Mouse (Mus musculus) right cerebral cortex, postnatal 36 days (tissue): ENCODE measurements around the gene Tdgf1.
A peak's percentile ranks its signal among the peaks of the same experiment; 100 is the strongest.

Experiments used
- DNase-seq, 2 experiments: peaks; one replicate each; pipeline ENCODE4 v3.0.0; 2022; ENCODE audit warnings: low spot score in 2 of 2, mixed read lengths in 1 of 2

The Tdgf1 gene

DNA sequence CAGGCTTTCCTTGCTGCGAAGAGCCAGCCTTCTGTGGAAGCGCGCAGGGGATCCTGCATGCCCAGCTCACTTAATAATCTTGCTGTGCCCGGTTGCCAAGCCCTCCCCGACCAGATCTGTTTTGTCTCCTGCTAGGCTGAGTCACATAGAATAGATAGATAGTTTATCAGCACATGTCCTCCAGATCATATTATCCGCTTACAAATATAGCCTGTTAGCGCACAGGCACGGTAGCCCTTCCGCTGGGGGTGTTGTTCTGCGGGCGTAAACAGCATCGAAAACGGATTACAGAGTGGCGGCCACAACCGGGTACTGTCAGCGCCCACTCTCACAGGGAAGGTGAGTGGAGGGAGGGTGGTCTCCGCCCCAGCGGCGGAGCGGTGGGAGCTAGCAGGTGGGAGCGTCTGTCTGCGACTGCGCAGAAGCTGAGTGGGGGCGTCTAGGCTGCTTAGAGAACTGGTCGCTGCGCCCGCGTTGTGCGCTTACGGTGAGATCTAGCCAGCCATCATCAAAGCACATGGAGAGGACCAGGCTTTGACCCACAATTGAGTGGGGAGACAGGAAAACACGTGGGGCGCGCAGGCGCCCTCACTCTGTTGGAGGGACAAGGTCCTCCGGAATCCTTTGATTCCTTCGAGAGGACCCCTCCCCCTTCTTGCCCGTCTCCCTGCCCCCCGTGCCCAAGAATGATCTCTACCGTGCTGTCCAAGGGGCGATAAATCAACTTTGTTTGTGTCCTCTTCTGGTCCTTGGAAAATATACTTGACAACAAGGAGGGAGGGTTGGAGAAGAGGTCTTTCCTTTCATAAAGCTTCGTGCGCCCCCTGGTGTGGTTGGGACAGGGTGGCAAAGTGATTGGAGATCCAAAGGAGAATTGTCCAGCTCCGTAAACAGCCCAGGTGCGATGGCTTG, 7.8 kb upstream of the Tdgf1 start:
- peak; percentile 46 to 60 for DNase-seq

DNA sequence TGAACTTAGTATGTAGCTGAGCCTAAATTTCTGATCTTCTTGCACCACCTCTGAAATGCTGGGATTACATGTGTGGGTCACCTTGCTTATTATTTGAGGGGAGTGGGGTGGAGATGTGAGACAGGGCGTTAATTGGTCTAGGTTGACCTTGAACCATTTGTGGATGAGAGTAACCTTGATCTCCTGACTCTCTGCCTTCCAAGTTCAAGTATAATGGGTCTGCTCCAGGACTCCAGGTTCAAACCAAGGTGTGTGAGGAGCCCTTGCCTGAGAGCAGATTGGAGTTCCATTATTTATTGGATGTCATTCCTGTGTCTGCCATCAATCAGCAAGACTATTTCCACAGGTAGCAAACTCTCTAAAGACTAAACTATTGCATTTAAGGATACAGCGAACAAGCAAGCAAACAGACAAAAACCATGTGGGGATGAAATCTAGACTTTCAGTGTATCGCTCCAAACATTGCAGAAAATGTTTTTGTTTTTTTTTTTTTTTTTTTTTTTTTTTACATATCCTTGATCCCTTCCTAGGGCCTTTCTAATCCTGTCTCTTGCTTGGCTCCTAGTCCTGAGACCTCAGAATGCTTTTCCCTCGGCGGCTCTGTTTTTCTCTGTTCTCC, 7.1 kb upstream of the Tdgf1 start:
- DNase-seq: no peak

DNA sequence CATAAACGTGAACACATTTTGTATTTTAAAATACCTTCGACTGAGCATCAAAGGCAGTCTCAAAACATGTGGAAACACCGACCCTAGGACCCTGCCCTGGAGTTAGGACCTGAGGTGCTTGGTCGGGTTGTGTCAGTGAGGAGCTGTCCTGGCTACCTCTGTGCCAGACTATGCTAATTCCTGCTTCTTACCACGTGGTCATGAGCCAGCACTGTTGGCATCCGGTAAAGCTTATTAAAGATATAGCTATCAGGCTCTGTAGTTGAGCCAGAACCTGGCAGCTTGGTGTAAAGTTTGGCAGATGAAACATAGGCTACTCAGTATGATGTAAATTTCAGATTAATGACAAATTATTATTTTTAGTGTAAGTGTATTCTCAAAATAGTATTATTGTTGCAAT, 6.4 kb upstream of the Tdgf1 start:
- no peak for DNase-seq

DNA sequence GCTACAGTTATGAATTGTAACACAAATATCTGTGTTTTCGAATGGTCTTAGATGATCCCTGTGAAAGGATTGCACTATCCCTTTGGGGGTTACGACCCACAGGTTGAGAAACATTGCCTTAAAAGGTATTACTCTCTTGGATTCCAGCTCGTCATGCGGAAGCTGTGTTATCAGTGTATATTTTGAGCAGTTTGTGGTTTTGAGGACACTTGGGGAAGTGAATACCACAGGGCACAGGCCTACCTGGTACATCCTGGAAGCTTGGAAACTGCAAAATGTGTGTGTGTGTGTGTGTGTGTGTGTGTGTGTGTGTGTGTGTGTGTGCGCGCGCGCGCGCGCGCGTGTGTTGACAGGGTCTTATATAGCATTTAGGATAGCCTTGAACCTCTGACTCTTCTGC, 5.9 kb upstream of the Tdgf1 start:
- DNase-seq: no peak

DNA sequence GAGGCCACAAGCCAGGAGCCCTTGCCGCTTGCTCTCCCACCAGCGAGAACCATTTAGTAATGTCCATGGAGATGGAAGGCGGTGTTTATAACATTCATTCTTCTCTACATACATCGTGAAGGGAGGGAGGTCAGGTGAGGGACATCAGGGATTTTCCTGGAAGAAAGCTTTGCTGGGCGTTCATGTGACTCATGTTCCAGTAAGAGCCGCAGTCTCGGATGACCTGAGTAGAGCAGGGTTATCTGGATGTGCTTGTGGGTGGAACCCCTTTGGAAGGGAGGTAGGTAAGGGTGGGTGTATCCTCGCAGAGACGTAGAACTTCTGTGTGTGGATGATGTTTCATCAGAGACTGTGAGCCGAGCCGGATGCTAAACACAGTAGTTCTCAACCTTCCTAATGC, 5.4 kb upstream of the Tdgf1 start, which contains the start of gene Lrrc2:
Gene Lrrc2 (plus strand): TSS at position 149 of the 400 bp plus-strand sequence.
- no peak for DNase-seq

DNA sequence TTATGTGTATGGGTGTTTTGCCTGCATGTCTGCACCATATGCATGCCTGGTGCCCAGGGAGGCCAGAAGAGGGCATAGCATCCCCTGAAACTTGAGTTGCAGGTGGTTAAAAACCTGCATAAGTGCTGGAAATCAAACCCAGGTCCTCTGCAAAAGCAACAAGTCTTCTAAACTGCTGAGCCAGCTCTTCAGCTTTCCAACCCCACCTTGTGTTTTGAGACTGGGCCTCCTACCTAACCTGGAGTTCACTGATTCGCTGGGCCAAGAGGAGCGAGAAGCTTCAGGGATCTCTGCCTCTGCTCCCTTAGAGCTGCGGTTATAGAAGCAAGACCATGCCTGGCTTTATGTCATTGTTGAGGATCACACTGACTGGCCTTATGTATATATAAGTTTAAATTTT, 4.2 kb upstream of the Tdgf1 start:
- DNase-seq: no peak

DNA sequence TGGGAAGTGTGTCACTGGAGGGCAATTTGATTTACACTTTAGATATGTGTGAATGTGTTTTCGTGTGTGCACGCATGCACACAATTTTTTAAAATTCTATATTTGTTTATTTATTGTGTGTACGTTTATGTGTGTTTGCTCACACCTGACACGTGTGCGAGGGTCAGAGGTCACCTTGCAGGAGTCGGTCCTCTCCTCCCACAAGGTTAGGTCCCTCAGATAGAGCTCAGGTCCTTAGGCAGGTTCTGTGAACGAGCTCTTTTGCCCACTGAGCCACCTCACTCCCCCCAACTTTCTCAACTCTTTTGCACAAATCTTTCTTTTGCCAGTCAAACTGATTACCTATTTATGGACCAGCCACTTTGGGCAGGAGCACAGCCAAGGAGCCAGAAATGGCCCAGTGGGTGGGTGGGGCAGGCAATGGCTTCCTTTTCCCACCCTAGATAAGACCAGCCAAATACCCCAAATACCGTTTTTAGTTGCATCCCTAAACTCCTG, 2.9 kb upstream of the Tdgf1 start:
- no peak for DNase-seq

DNA sequence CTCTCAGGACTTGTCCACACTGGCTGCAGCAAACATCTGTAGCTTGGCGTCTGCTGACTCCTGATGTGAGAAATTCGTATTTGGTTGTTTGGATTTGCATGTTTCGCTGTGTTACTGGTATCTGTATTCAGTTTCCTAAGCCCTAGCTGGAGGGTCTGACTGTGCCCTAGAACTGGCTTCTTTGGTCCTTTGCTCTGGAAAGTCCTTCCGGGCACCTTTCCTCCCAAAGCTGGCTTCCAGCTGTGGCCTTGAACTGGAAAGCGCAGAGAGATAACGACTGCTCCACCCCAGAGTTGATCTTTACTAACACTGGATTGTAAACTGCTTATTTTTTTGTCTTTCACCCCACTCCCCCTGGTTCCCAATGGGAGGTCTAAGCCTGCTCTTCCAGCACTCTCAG, 1.9 kb upstream of the Tdgf1 start:
- no peak for DNase-seq

DNA sequence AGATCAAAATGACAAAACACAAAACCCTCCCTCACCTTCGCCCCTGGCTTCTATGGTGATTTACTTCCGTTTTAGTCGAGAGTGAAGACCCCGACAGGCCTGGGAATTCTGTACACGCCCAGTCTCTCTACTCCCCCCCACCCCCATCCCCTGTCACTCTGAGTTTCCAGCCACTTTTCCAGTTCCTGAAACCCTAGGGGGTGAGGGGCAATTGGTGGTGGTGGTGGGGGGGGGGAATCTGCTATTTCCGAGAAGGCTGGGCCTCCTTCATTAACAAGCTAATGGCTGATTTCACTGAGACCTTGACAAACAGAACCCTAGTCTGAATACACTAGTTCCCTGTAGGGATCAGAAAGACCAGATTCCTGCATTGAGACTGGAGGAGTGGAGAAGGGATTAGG, 1.3 kb upstream of the Tdgf1 start:
- DNase-seq: no peak

DNA sequence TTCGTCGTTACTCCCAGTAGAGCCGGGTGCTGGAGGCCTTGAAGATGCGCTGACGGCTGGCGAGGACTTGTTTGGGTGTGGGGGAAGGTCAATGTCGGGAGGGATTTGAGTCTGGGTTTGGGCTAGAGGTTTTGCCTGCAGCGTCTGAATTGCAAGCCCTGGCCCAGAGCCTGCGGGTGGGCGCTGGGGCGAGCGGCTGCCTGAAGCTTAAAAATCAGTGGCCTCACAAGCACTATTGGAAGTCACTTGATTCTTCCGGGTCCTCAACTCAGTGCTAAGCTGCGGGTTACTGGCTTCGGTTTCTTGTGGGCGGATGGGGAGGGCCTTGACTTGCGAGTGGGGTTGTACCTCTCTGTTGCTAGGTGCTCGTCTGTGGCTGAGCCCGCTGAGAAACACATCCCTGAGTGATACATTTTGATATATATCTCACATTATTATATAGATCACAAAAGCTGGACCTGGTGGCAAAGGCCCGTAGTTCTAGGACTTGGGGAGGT, 638 bp upstream of the Tdgf1 start:
- no peak for DNase-seq

DNA sequence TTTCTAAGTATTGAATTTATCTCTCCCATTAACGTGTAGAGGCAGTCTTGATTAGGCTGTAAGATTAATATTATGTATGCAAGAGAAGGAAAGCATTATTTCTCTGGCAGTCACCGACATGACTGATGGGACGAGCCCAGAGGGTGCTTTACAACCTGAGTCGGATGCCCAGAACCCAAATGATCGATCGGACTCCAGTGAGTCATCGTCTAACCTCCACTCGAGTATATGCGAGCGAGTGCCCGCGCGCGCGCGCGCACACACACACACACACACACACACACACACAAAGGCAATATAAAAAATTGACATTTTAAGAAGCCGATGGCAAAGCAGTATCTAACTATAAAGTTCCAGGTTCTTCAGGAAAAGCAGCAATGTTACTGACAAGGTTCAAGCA, 615 bp downstream of the Tdgf1 start:
- no peak for DNase-seq

DNA sequence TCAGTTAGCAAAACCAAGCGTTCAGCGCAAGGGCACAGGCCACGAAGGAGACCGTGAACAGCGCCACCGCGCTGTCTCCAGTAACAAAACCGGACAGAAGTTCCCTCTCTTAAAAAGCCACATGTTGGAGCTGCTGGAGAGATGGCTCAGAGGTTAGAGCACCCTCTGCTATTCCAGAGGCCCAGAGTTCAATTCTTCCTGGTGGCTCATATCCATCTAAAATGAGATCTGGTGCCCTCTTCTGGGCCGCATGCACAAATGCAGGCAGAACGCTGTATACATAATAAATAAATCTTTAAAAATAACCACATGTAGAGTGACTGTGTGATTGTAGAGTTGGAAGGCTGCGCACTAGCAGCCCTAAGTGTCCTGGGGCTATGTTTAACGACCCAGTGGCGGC, 1.7 kb downstream of the Tdgf1 start:
- no peak for DNase-seq

DNA sequence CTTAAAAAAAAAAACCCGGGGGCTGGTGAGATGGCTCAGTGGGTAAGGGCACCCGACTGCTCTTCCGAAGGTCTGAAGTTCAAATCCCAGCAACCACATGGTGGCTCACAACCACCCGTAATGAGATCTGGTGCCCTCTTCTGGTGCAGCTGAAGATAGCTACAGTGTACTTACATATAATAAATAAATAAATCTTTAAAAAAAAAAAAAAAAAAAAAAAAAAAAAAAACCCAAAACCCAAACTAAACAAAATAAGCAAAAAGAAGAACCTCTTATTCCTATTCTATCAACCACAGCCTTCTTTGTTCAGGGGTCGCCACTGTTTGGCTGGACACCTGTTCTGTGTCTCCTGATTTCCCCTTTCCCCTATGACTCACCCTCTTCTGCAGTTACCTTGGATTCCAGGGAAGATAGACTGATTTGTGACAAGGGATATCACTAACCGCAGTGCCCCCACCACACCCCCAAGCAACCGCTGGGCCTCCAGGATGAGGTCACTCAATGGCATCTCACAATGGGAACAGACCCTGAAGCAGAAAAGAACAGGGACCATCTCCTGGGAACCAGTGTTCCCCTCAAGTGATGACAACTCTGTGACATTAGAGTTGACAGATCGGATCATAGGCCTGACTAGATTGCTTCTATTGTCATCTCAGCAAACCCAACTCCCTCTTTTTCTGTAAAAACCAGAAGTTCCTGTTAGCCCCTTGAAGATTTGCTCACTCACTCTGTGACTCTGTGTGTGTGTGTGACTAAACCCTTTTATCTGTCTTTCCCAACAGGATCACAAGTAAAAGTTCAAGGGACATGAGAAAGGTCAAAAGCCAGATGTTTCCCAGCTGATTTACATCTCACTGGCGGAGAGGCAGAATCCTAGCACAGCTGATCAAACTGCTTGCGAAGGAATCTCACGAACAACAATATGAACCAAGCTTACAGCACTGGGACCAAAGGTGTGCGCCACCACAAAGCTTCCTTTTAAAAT, 8.2 kb downstream of the Tdgf1 start:
- no peak for DNase-seq

DNA sequence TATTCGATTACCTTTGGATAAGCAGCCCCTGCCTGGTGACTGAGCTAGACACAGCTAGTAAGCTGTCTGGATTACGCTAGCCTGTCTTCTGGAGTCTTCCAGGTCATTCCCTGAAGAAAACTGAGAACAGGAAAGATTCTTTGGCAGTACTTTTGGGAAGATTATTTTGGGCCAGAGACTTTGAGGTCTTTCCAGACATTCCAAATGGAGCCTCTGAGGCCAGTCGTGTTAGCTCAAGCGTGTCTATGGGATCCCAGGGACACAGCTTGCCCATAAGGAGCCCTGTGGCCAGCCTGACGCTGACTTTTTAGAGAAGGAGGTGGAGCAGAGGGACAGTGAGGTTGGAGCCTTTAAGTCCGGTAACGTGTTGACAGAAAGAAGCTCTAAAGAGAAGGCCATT, 10.0 kb downstream of the Tdgf1 start:
- no peak for DNase-seq

DNA sequence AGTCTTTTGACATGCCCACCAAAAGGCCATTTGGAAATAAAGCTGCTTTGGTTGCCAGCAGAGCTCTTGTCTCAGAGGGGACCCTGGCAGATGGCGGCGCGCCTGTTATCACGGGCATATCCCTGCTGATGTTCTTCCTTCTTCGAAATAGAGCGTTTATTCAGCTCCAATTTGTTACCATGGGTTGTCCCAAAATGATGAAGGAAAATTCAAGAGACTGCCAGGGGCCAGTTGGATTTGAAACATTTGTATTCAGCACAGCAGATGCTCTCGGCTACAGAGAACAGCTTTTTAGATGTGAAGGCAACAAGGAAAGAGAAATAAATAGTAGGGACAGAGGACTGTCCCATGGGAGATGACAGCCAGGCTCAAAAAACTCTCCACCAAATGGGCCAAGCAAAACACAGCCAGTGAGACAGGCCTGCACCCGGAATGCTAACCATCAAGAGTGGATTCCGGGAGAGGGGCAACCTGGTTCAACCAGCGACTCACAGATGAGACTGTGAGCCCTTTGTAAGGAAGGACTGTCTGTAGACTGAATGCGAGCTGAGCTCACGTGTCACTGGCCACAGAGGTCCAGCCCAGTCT, 12.0 kb downstream of the Tdgf1 start:
- peak; percentile 7 to 23 for DNase-seq

DNA sequence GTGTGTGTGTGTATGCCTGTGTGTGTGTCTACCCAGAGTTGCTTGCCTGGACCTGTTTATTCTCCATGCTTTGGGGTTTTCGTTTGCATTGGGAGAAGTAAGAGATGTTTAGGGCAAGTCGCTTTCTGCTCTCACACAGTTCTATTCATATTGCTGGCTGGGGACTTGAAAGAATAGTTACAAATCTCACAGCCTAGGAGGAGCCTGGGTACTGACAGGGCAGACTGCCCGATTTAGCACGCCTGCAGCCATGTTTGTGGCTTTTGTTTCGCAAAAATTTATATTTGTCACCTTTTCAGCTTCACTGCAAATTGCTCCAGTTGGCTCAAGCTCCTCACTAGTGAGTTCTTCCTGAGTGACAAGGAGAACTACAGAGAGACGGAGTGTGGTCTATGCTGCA, 14.4 kb downstream of the Tdgf1 start:
- DNase-seq: no peak

DNA sequence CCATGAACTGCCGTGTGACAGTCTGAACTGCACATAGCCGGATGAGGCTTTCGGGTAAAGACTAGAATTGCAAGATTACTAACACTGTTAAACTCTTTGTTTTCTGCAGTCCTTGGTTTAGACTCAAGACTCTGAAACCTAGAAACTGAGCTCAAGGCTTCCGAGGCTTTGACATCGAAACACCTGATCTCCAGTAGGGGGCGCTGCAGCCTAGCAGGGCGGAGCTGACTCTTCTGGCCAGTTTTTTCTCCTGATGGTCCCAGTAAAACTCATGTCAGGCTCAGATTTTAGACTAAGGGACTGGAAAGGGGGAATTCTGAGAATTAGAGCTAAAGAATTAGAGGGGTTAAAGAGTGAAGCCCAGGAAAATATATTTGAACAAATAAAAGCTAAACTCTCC, 23.2 kb downstream of the Tdgf1 start:
- peak; percentile 19 to 34 for DNase-seq

DNA sequence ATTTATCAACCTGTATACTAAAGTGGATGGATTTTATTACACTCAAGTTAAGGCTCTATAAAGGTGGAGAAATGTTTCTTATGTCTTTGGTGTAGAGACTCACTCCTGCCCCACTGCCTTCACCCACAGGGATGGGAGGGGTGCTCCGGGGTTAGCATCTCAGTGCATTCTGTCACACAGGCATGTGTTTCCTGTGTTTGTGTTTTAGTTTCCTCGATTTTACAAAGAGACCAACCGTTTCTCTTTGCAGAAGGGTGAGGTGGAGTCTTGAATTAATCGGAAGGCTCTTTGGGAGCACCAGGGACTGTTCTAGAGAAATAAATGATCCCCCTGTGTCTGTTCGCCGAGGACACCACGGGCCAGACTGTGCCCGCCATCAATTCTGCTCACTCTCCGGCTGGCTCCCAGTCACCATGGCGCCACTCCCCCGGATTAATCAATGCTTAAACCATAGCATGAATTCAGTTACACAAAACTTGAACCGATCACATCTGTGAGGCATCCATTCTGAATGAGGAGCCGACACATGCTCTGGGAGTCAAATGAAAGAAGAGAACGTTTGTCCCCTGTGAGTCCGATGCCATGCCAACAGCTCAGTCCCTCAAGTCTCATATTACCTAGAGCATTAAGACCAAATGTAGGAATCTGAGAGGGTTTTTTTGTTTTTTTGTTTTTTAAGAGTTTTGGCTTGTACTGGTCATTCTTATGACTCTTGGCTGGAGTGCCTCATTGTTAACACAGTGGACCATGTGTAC, 25.1 kb downstream of the Tdgf1 start:
- DNase-seq: no peak

DNA sequence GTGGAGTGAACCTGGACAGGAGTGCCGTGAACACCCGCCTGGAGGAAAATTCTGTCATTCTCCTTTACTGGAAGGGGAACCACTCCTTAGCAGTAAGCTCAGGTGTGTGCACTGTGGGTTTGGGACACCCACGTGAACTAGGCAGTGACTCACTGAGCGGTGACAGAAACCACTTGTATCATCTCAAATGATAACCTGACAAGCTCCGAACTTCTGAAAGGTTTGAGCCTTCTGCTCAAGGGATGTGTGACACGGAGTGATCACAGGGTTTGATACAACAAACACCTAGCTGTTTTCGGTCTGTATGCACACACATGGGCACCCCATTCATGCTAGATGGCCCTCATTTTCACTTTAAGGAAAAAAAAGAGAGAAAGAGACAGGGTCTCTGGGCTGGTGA, 29.2 kb downstream of the Tdgf1 start, which contains the start of gene Fam240a:
Gene Fam240a (minus strand): TSS at position 76 of the 400 bp plus-strand sequence.
- DNase-seq: no peak

DNA sequence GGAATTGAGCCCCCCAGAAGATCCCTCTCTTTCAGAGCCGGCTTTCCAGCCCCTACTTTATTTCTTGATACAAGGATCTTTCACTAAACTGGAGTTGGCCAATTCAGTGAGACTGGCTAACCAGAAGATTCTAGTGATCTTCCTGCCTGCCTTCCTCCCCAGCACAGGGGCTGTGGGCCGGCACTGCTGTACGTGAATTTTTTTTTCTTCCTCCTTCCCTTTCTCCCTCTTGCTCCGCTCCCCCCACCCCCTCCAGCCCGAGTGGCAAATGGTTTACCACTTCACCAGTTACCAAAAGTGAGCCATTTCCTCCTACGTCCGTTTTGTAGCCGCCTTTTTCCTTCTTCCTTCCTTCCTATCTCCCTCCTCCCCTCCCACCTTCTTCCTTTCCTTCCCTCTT, 30.5 kb downstream of the Tdgf1 start:
- no peak for DNase-seq
